11 mouse cellular contexts compared by ENCODE assay signal in the genomic region with DNA sequence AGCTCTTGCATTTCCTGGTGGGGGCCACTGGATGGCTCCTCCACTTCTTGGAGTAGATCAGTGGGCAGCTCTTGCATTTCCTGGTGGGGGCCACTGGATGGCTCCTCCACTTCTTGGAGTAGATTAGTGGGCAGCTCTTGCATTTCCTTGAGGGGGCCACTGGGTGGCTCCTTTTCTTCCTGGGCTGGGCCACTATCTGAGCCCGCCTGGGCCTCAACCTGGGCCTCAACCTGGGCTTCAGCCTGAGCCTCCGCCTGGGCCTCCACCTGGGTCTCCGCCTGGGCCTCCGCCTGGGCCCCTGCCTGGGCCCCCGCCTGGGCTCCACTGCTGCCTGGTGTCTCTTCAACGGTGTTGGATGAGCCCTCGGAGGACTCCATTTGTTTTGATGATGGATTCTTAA. TPM values are rescaled to one million over a fixed set of nuclear protein-coding genes. Genes with fewer than 3 reads are reported as not detected.
DNase-seq lines count a peak whose midpoint lies in the region; ATAC-seq and TF ChIP-seq lines count a peak whose summit lies in the region.
"Had no signal": no experiment of that assay in that cellular context is flagged by ENCODE, and none has a peak within 500 bp of the region (broad histone marks: within the 10 kb centered on the region; RNA-seq: fewer than 3 reads in every experiment).

No protein-coding gene starts in this region.

- H3K9me3 ChIP-seq in hindbrain, embryonic 16.5 days (ENCODE audit: control insufficient read depth, low read length): no peaks in the 10 kb centered on the region
- H3K9me3 ChIP-seq in hindbrain, embryonic 14.5 days (ENCODE audit: control insufficient read depth, low read length): no peaks in the 10 kb centered on the region
- H3K9me3 ChIP-seq in embryonic facial prominence, embryonic 14.5 days (ENCODE audit: control insufficient read depth, low read length): no peaks in the 10 kb centered on the region
- H3K9me3 ChIP-seq in limb, embryonic 14.5 days (ENCODE audit: control insufficient read depth, low read length): no peaks in the 10 kb centered on the region
- no peaks in the 10 kb centered on the region for H3K9me3 ChIP-seq in kidney, embryonic 15.5 days (replicated peaks)

- H3K9ac ChIP-seq in hindbrain, embryonic 16.5 days (ENCODE audit: low read depth, low read length): no peak overlapping the region
- H3K9ac ChIP-seq in hindbrain, embryonic 14.5 days: no peak overlapping the region
- no peak overlapping the region for H3K9ac ChIP-seq in embryonic facial prominence, embryonic 14.5 days (ENCODE audit: low read depth, low read length)
- no peak overlapping the region for H3K9ac ChIP-seq in limb, embryonic 14.5 days (ENCODE audit: low read depth, low read length, severe bottlenecking)
- H3K9ac ChIP-seq in kidney, embryonic 15.5 days: no peak overlapping the region

- no peak overlapping the region for H3K4me2 ChIP-seq in hindbrain, embryonic 16.5 days (ENCODE audit: low read length)
- no peak overlapping the region for H3K4me2 ChIP-seq in hindbrain, embryonic 14.5 days (replicated peaks)
- no peak overlapping the region for H3K4me2 ChIP-seq in embryonic facial prominence, embryonic 14.5 days (ENCODE audit: low read depth, low read length)
- H3K4me2 ChIP-seq in limb, embryonic 14.5 days (replicated peaks; ENCODE audit: low read depth, low read length, severe bottlenecking): no peak overlapping the region
- no peak overlapping the region for H3K4me2 ChIP-seq in kidney, embryonic 15.5 days

- H3K36me3 ChIP-seq in hindbrain, embryonic 16.5 days (ENCODE audit: control insufficient read depth, insufficient read depth, low read length): peaks cover 18% of the 10 kb centered on the region
- H3K36me3 ChIP-seq in hindbrain, embryonic 14.5 days (replicated peaks; ENCODE audit: control insufficient read depth, insufficient read depth): peaks cover 84% of the 10 kb centered on the region
- H3K36me3 ChIP-seq in embryonic facial prominence, embryonic 14.5 days (ENCODE audit: control insufficient read depth, insufficient read depth, low read length): peaks cover 59% of the 10 kb centered on the region
- H3K36me3 ChIP-seq in limb, embryonic 14.5 days (ENCODE audit: control insufficient read depth, insufficient read depth, low read length): peaks cover 58% of the 10 kb centered on the region
- H3K36me3 ChIP-seq in kidney, embryonic 15.5 days: peaks cover 24% of the 10 kb centered on the region

- no peak for TF ChIP-seq POLR2A in limb, embryonic 14.5 days (IDR thresholded peaks at IDR 0.05; ENCODE audit: borderline replicate concordance, extremely low read depth, insufficient read depth, insufficient read length)

- WGBS in hindbrain, embryonic 16.5 days: 90% methylated on average over 7 of the region's 7 CpGs
- WGBS in hindbrain, embryonic 14.5 days: 88% methylated on average over 7 of the region's 7 CpGs
- WGBS in embryonic facial prominence, embryonic 14.5 days: 87% methylated on average over 7 of the region's 7 CpGs
- WGBS in limb, embryonic 14.5 days: 87% methylated on average over 7 of the region's 7 CpGs
- 89% methylated on average over 7 of the region's 7 CpGs for WGBS in kidney, embryonic 15.5 days

- 0 out of 2 replicates have a peak, but pooled peaks cover 2% of the 10 kb centered on the region for H3K4me1 ChIP-seq in hindbrain, embryonic 16.5 days (ENCODE audit: control insufficient read depth, insufficient read depth, low read depth, low read length)
- H3K4me1 ChIP-seq in hindbrain, embryonic 14.5 days (replicated peaks; ENCODE audit: control insufficient read depth, insufficient read depth, low read length): peaks cover 4% of the 10 kb centered on the region; the same call in 1 of the 2 replicates
- peaks cover 20% of the 10 kb centered on the region for H3K4me1 ChIP-seq in embryonic facial prominence, embryonic 14.5 days (ENCODE audit: control insufficient read depth, insufficient read depth, low read length)
- peaks cover 24% of the 10 kb centered on the region for H3K4me1 ChIP-seq in limb, embryonic 14.5 days (ENCODE audit: control insufficient read depth, insufficient read depth, low read length)
- H3K4me1 ChIP-seq in kidney, embryonic 15.5 days: peaks cover 25% of the 10 kb centered on the region

- no peaks in the 10 kb centered on the region for H3K27me3 ChIP-seq in hindbrain, embryonic 16.5 days (replicated peaks; ENCODE audit: control insufficient read depth, insufficient read depth, low read length)
- no peaks in the 10 kb centered on the region for H3K27me3 ChIP-seq in hindbrain, embryonic 14.5 days (ENCODE audit: control insufficient read depth, insufficient read depth, low read length)
- no peaks in the 10 kb centered on the region for H3K27me3 ChIP-seq in embryonic facial prominence, embryonic 14.5 days (replicated peaks; ENCODE audit: control insufficient read depth, insufficient read depth, low read length)
- no peaks in the 10 kb centered on the region for H3K27me3 ChIP-seq in limb, embryonic 14.5 days (ENCODE audit: control insufficient read depth, insufficient read depth, low read length)
- no peaks in the 10 kb centered on the region for H3K27me3 ChIP-seq in kidney, embryonic 15.5 days

- peak; percentile 53; the same call in 1 of the 2 replicates for ATAC-seq in hindbrain, embryonic 16.5 days
- ATAC-seq in hindbrain, embryonic 14.5 days (ENCODE audit: low FRiP score): no peak
- no peak for ATAC-seq in embryonic facial prominence, embryonic 14.5 days (ENCODE audit: low read depth)
- ATAC-seq in limb, embryonic 14.5 days (ENCODE audit: low FRiP score, low read depth): no peak
- ATAC-seq in kidney, embryonic 15.5 days (replicated peaks; ENCODE audit: low FRiP score): no peak

- H3K27ac ChIP-seq in hindbrain, embryonic 16.5 days (ENCODE audit: low read depth, low read length): no peak overlapping the region
- H3K27ac ChIP-seq in hindbrain, embryonic 14.5 days: no peak overlapping the region
- peak overlapping the region; percentile 86 for H3K27ac ChIP-seq in embryonic facial prominence, embryonic 14.5 days (replicated peaks; ENCODE audit: low read depth, low read length)
- peak overlapping the region; percentile 75 for H3K27ac ChIP-seq in limb, embryonic 14.5 days (replicated peaks; ENCODE audit: low read depth, low read length)
- H3K27ac ChIP-seq in kidney, embryonic 15.5 days: no peak overlapping the region

- DNase-seq in hindbrain, embryonic 14.5 days (ENCODE audit: low spot score): no peak
- DNase-seq in ES-CJ7 (ENCODE audit: low read depth, low spot score): peak; percentile 40
- no peak for DNase-seq in embryonic facial prominence, embryonic 14.5 days (ENCODE audit: low spot score)
- DNase-seq in limb, embryonic 14.5 days (ENCODE audit: low spot score): no peak
- no peak for DNase-seq in adrenal gland, postnatal 4 days (ENCODE audit: low spot score in 2 of 2)
- DNase-seq in spleen, adult 12 weeks (ENCODE audit: low spot score): no peak
- DNase-seq: heart, postnatal 14 days; kidney, adult 18-20 months; thymus, postnatal 36 days had no signal

- no peak overlapping the region for H3K4me3 ChIP-seq in hindbrain, embryonic 16.5 days (ENCODE audit: low read length)
- no peak overlapping the region for H3K4me3 ChIP-seq in hindbrain, embryonic 14.5 days (replicated peaks; ENCODE audit: low read length)
- H3K4me3 ChIP-seq in embryonic facial prominence, embryonic 14.5 days (ENCODE audit: low read depth, low read length): no peak overlapping the region
- no peak overlapping the region for H3K4me3 ChIP-seq in limb, embryonic 14.5 days (replicated peaks; ENCODE audit: low read length)
- no peak overlapping the region for H3K4me3 ChIP-seq in kidney, embryonic 15.5 days (replicated peaks)

RNA-seq across cellular contexts. Expression of a gene that starts 5.2 kb away (rescaled TPM):
- polyA plus RNA-seq in hindbrain, embryonic 16.5 days (2015; fragmentation: Nextera tagmentation; extraction: Ambion mirVana): 1.7 and 2.2 TPM in 2 replicates
- polyA plus RNA-seq in hindbrain, embryonic 14.5 days (2014; fragmentation: Nextera tagmentation; extraction: Ambion mirVana): 1.4 and 1.8 TPM in 2 replicates
- polyA plus RNA-seq in embryonic facial prominence, embryonic 14.5 days (2014; fragmentation: Nextera tagmentation; extraction: Ambion mirVana): 5.0 TPM in 2 replicates
- polyA plus RNA-seq in limb, embryonic 14.5 days (2012; rRNA removed): 5.6 and 6.6 TPM in 2 replicates
- 3.8 and 4.2 TPM in 2 replicates for polyA plus RNA-seq in limb, embryonic 14.5 days (2014; fragmentation: Nextera tagmentation; extraction: Ambion mirVana)
- total RNA-seq in adrenal gland, postnatal 4 days (2021): 10 to 100 TPM in 1 of 2 experiments, 1 to 10 TPM in 1; 8.8 to 10.3 TPM
- polyA plus RNA-seq in kidney, embryonic 15.5 days (2015; fragmentation: Nextera tagmentation; extraction: Ambion mirVana): 0.68 and 0.97 TPM in 2 replicates

Comparison
In these comparisons a context has a peak if more than half of its experiments do, and no peak if none do; other contexts are left out.
1. H3K27ac ChIP-seq: peak in embryonic facial prominence, embryonic 14.5 days (single experiment) and limb, embryonic 14.5 days (single experiment); none in hindbrain, embryonic 16.5 days (single experiment), hindbrain, embryonic 14.5 days (single experiment) and kidney, embryonic 15.5 days (single experiment).